ENCODE assay signal across 10 mouse cellular contexts in the genomic region with DNA sequence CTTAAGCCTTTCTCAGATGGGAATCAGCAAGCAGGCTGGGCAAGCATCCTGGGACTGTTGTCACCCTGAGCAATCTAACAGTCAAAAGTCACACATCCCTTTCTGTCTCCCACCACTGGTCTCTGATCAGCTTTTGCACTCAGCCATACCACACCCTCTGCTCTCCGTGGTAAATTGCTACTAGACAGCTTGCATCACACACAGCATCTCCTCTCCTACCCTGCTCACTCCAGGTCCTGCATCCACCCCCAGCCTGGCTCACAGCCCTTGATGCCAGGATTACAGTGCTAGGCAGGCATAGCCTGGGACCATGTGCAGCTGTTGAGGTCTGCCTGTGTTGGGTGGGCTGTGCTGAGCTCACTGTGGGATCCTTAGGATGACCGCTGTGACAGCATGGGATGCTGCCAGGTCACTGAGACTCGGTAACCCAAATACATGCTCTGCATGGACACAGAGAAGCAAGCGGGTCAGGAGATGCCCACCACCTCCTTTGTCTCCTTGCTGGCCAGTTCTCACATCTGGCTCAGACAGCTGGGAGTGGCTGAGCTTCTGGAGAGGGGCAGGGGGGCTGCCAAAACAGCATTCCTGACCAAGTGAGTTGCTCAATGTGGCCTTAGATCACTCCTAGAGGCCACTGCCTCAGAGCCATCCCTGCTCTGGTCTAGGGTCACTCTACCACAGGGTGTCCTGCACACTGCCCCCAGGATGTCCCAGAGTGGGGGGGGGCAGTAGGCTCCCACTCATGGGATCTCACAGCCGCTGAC. TPM values are rescaled to one million over a fixed set of nuclear protein-coding genes. Genes with fewer than 3 reads are reported as not detected.
A peak's percentile ranks its signal among the peaks of the same experiment; 100 is the strongest.
DNase-seq lines count a peak whose midpoint lies in the region; ATAC-seq and TF ChIP-seq lines count a peak whose summit lies in the region.
"Had no signal": no experiment of that assay in that cellular context is flagged by ENCODE, and none has a peak within 500 bp of the region (broad histone marks: within the 10 kb centered on the region; RNA-seq: fewer than 3 reads in every experiment).

No protein-coding gene starts in this region.

- no peak overlapping the region for H3K9ac ChIP-seq in heart, embryonic 15.5 days

- no peak overlapping the region for H3K4me3 ChIP-seq in cortical plate, adult 2 months (ENCODE audit: insufficient read depth, low read length)
- H3K4me3 ChIP-seq in heart, embryonic 15.5 days: no peak overlapping the region

- peaks cover 13% of the 10 kb centered on the region for H3K4me1 ChIP-seq in cortical plate, adult 2 months (ENCODE audit: control insufficient read depth, insufficient read depth, low read length)
- H3K4me1 ChIP-seq in heart, embryonic 15.5 days (replicated peaks): peaks cover 30% of the 10 kb centered on the region

- 64% methylated on average over 5 of the region's 5 CpGs for WGBS in heart, embryonic 15.5 days

- H3K36me3 ChIP-seq in heart, embryonic 15.5 days: no peaks in the 10 kb centered on the region

- peak overlapping the region; percentile 57 for H3K27ac ChIP-seq in cortical plate, adult 2 months (ENCODE audit: insufficient read depth, low read length)
- H3K27ac ChIP-seq in heart, embryonic 15.5 days: peak overlapping the region; percentile 40

- ATAC-seq in heart, embryonic 15.5 days (replicated peaks; ENCODE audit: insufficient number of reproducible peaks, insufficient read depth, low FRiP score, low read depth): no peak

- TF ChIP-seq CTCF in cortical plate, adult 2 months (IDR thresholded peaks at IDR 0.05; ENCODE audit: extremely low read depth, insufficient read depth, low read length): no peak

- no peak overlapping the region for H3K4me2 ChIP-seq in heart, embryonic 15.5 days

- H3K9me3 ChIP-seq in heart, embryonic 15.5 days (replicated peaks): no peaks in the 10 kb centered on the region

- H3K27me3 ChIP-seq in heart, embryonic 15.5 days: no peaks in the 10 kb centered on the region

- TF ChIP-seq POLR2A in cortical plate, adult 2 months (IDR thresholded peaks at IDR 0.05; ENCODE audit: extremely low read depth, insufficient read depth, low read length): no peak

- DNase-seq in layer of hippocampus, adult 11-12 months (ENCODE audit: low spot score): peak; percentile 46
- DNase-seq in layer of hippocampus, adult 9-10 months (ENCODE audit: low spot score): no peak
- DNase-seq in lung, postnatal 25 days (ENCODE audit: low spot score): peak; percentile 42
- no peak for DNase-seq in adrenal gland, adult 8-10 months
- DNase-seq in urinary bladder, adult 2 months (ENCODE audit: low spot score): no peak
- DNase-seq in thymus, postnatal 25 days: no peak

RNA-seq across cellular contexts. Expression of a gene that starts 6.2 kb away (rescaled TPM):
- polyA plus RNA-seq in cortical plate, adult 2 months (2012; rRNA removed): 76.7 and 77.7 TPM in 2 replicates
- 4.6 and 8.7 TPM in 2 replicates for polyA plus RNA-seq in heart, embryonic 15.5 days (2015; fragmentation: Nextera tagmentation; extraction: Ambion mirVana)
- total RNA-seq in adrenal gland, adult 8-10 months (2022): 10 to 100 TPM; 31.7 to 46.1 (median 42.1) TPM
- 28.2 and 33.3 TPM in 2 replicates for polyA plus RNA-seq in urinary bladder, adult 2 months (2012; rRNA removed)

RNA-seq across cellular contexts. Expression of a gene that starts 33.1 kb away (rescaled TPM):
- 69.3 and 78.3 TPM in 2 replicates for polyA plus RNA-seq in cortical plate, adult 2 months (2012; rRNA removed)
- 114 and 160 TPM in 2 replicates for polyA plus RNA-seq in heart, embryonic 15.5 days (2015; fragmentation: Nextera tagmentation; extraction: Ambion mirVana)
- total RNA-seq in adrenal gland, adult 8-10 months (2022): 100 to 1,000 TPM; 276 to 340 (median 329) TPM
- 205 and 261 TPM in 2 replicates for polyA plus RNA-seq in urinary bladder, adult 2 months (2012; rRNA removed)

RNA-seq across cellular contexts. Expression of a gene that starts 45.7 kb away (rescaled TPM):
- 519 and 613 TPM in 2 replicates for polyA plus RNA-seq in cortical plate, adult 2 months (2012; rRNA removed)
- 202 and 247 TPM in 2 replicates for polyA plus RNA-seq in heart, embryonic 15.5 days (2015; fragmentation: Nextera tagmentation; extraction: Ambion mirVana)
- 100 to 1,000 TPM; 215 to 262 (median 251) TPM for total RNA-seq in adrenal gland, adult 8-10 months (2022)
- 149 and 195 TPM in 2 replicates for polyA plus RNA-seq in urinary bladder, adult 2 months (2012; rRNA removed)

RNA-seq across cellular contexts. Expression of a gene that starts 58.7 kb away (rescaled TPM):
- not detected in 2 replicates for polyA plus RNA-seq in cortical plate, adult 2 months (2012; rRNA removed)
- not detected in 2 replicates for polyA plus RNA-seq in heart, embryonic 15.5 days (2015; fragmentation: Nextera tagmentation; extraction: Ambion mirVana)
- not detected for total RNA-seq in adrenal gland, adult 8-10 months (2022)
- not detected in 2 replicates for polyA plus RNA-seq in urinary bladder, adult 2 months (2012; rRNA removed)
- total RNA-seq: heart, postnatal 36 days had no signal
- polyA plus RNA-seq: neural tube, embryonic 11.5 days had no signal

Comparison
In these comparisons a context has a peak if more than half of its experiments do, and no peak if none do; other contexts are left out.
1. DNase-seq: peak in layer of hippocampus, adult 11-12 months (single experiment) and lung, postnatal 25 days (single experiment); none in layer of hippocampus, adult 9-10 months (single experiment), adrenal gland, adult 8-10 months (single experiment), urinary bladder, adult 2 months (single experiment) and thymus, postnatal 25 days (single experiment).